Mouse (Mus musculus): Measurements from ENCODE around the gene St6gal1. TPM values are rescaled to one million over a fixed set of nuclear protein-coding genes. Genes with fewer than 3 reads are reported as not detected.
A peak's percentile ranks its signal among the peaks of the same experiment; 100 is the strongest.

The St6gal1 gene
- polyA plus RNA-seq, 1 experiment from 2014 or later: 34.9 TPM

DNA sequence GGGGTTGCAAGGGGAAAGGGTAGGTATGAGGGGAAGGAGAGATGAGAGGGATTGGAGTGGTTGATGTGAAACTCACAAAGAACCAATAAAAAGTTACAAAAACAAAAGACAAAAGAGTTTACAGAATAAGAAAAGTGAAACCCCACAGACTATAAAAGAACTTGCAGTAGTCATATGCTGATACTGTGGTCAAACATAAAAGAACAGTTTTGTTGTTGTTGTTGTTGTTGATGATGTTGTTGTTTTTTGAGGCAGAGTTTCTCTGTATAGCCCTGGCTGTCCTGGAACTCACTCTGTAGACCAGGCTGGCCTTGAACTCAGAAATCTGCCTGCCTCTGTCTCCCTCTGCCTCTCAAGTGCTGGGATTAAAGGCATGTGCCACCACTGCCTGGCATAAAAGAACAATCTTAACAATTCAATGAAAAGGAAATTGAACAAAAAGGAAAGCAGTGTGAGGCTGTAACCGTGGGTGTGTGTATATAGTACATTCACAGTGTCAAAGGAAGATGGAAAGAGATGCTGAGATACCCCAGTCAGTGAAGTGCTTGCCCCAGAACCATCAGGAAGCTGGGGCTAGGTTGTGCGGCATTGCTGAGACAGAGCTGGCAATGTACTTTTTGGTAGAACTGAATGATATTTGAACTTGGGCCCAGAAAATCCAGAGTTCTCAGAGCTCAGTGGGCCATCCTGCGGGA is 155.1 kb downstream of the St6gal1 start:
- Histone ChIP-seq H3K4me1 (ENCODE audit: control insufficient read depth, insufficient read depth, low read length) (no peaks in the 10 kb centered on the region), H3K9ac (replicated peaks; ENCODE audit: low read length) (no peak overlapping the region), H3K4me3 (ENCODE audit: low read depth, low read length) (no peak overlapping the region), H3K27me3 (ENCODE audit: control insufficient read depth, insufficient read depth, low read length) (no peaks in the 10 kb centered on the region), H3K4me2 (ENCODE audit: low read depth, low read length) (no peak overlapping the region), H3K9me3 (replicated peaks; ENCODE audit: control insufficient read depth, low read length) (no peaks in the 10 kb centered on the region), H3K36me3 (replicated peaks; ENCODE audit: control insufficient read depth, insufficient read depth, low read depth, low read length) (no peaks in the 10 kb centered on the region), H3K27ac (replicated peaks; ENCODE audit: low read depth, low read length) (no peak overlapping the region)
- 83% methylated on average over 3 of the region's 3 CpGs for WGBS
- ATAC-seq (replicated peaks; ENCODE audit: insufficient number of reproducible peaks, low FRiP score, low TSS enrichment, low read depth) (no peak), DNase-seq (ENCODE audit: low spot score) (no peak)

DNA sequence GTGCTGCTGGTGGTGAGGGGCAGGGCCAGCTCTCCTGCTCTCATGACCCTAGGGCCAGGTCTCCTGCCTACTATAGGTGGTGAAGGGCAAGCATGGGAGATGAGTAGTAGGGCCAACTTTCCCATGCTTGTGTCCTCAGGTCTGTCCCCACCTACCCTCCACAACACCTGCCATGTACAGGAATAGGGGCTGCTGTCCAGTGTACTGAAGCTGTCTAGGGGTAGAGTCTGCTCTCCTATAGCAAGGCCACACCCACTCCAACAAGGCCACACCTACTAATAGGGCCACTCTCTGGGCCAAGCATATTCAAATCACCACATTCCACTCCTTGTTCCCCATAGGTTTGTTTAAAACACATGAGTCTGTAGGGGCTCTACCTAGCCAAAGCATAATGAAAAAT is 159.8 kb downstream of the St6gal1 start:
- Histone ChIP-seq H3K4me2 (ENCODE audit: low read depth, low read length) (no peak overlapping the region), H3K36me3 (replicated peaks; ENCODE audit: control insufficient read depth, insufficient read depth, low read depth, low read length) (no peaks in the 10 kb centered on the region), H3K4me1 (ENCODE audit: control insufficient read depth, insufficient read depth, low read length) (no peaks in the 10 kb centered on the region), H3K4me3 (ENCODE audit: low read depth, low read length) (no peak overlapping the region), H3K9ac (replicated peaks; ENCODE audit: low read length) (no peak overlapping the region), H3K27ac (replicated peaks; ENCODE audit: low read depth, low read length) (no peak overlapping the region), H3K9me3 (replicated peaks; ENCODE audit: control insufficient read depth, low read length) (no peaks in the 10 kb centered on the region), H3K27me3 (ENCODE audit: control insufficient read depth, insufficient read depth, low read length) (no peaks in the 10 kb centered on the region)
- no peak for DNase-seq (ENCODE audit: low spot score)
- ATAC-seq (replicated peaks; ENCODE audit: insufficient number of reproducible peaks, low FRiP score, low TSS enrichment, low read depth): no peak

- Histone ChIP-seq H3K9me3 (replicated peaks; ENCODE audit: control insufficient read depth, low read length) (no peaks in the 10 kb centered on the region), H3K4me1 (ENCODE audit: control insufficient read depth, insufficient read depth, low read length) (no peaks in the 10 kb centered on the region), H3K36me3 (replicated peaks; ENCODE audit: control insufficient read depth, insufficient read depth, low read depth, low read length) (no peaks in the 10 kb centered on the region), H3K9ac (replicated peaks; ENCODE audit: low read length) (no peak overlapping the region), H3K27ac (replicated peaks; ENCODE audit: low read depth, low read length) (no peak overlapping the region), H3K27me3 (ENCODE audit: control insufficient read depth, insufficient read depth, low read length) (no peaks in the 10 kb centered on the region), H3K4me2 (ENCODE audit: low read depth, low read length) (no peak overlapping the region), H3K4me3 (ENCODE audit: low read depth, low read length) (no peak overlapping the region)
- WGBS: 88% methylated on average over 5 of the region's 5 CpGs
- no peak for ATAC-seq (replicated peaks; ENCODE audit: insufficient number of reproducible peaks, low FRiP score, low TSS enrichment, low read depth)
- DNase-seq (ENCODE audit: low spot score): no peak
Measured at GRCm38 (mm10) chr16:23397931-23398330, 173.4 kb downstream of the St6gal1 start.

- Histone ChIP-seq H3K4me3 (ENCODE audit: low read depth, low read length) (no peak overlapping the region), H3K27me3 (ENCODE audit: control insufficient read depth, insufficient read depth, low read length) (no peaks in the 10 kb centered on the region), H3K9me3 (replicated peaks; ENCODE audit: control insufficient read depth, low read length) (no peaks in the 10 kb centered on the region), H3K4me1 (ENCODE audit: control insufficient read depth, insufficient read depth, low read length) (no peaks in the 10 kb centered on the region), H3K9ac (replicated peaks; ENCODE audit: low read length) (no peak overlapping the region), H3K27ac (replicated peaks; ENCODE audit: low read depth, low read length) (no peak overlapping the region), H3K4me2 (ENCODE audit: low read depth, low read length) (no peak overlapping the region), H3K36me3 (replicated peaks; ENCODE audit: control insufficient read depth, insufficient read depth, low read depth, low read length) (no peaks in the 10 kb centered on the region)
- DNase-seq (ENCODE audit: low spot score) (no peak), ATAC-seq (replicated peaks; ENCODE audit: insufficient number of reproducible peaks, low FRiP score, low TSS enrichment, low read depth) (no peak)
- 47% methylated on average over 4 of the region's 4 CpGs for WGBS
Measured at GRCm38 (mm10) chr16:23401463-23401862, 176.9 kb downstream of the St6gal1 start.

DNA sequence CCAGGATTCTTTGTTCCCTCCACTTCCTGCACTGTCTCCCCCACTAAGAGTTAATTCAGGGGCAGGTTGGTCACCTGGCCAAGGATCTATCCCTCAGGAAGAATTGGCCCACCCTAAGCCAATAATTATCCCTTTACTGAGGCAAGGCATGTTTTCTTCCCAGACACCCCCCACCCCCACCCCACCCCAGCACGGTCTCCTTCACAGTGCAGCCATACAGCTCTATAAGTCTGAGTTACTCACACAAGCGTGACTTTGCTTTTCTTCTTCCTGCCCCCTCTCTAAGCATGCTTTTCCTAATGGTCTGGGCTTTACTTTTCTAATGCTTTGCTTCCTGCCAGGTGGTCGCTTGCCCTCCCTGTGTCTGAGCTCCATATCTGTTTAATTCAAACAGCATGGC is 177.4 kb downstream of the St6gal1 start:
- no peaks in the 10 kb centered on the region for H3K36me3 ChIP-seq (replicated peaks; ENCODE audit: control insufficient read depth, insufficient read depth, low read depth, low read length)
- DNase-seq (ENCODE audit: low spot score): peak; percentile 54
- no peak overlapping the region for H3K4me3 ChIP-seq (ENCODE audit: low read depth, low read length)
- H3K27me3 ChIP-seq (ENCODE audit: control insufficient read depth, insufficient read depth, low read length): no peaks in the 10 kb centered on the region
- WGBS: 25% methylated on average over 3 of the region's 3 CpGs
- no peaks in the 10 kb centered on the region for H3K4me1 ChIP-seq (ENCODE audit: control insufficient read depth, insufficient read depth, low read length)
- H3K9me3 ChIP-seq (replicated peaks; ENCODE audit: control insufficient read depth, low read length): no peaks in the 10 kb centered on the region
- ATAC-seq (replicated peaks; ENCODE audit: insufficient number of reproducible peaks, low FRiP score, low TSS enrichment, low read depth): peak; percentile 57; the same call in 1 of the 2 replicates
- H3K27ac ChIP-seq (replicated peaks; ENCODE audit: low read depth, low read length): no peak overlapping the region
- H3K4me2 ChIP-seq (ENCODE audit: low read depth, low read length): no peak overlapping the region
- H3K9ac ChIP-seq (replicated peaks; ENCODE audit: low read length): no peak overlapping the region

DNA sequence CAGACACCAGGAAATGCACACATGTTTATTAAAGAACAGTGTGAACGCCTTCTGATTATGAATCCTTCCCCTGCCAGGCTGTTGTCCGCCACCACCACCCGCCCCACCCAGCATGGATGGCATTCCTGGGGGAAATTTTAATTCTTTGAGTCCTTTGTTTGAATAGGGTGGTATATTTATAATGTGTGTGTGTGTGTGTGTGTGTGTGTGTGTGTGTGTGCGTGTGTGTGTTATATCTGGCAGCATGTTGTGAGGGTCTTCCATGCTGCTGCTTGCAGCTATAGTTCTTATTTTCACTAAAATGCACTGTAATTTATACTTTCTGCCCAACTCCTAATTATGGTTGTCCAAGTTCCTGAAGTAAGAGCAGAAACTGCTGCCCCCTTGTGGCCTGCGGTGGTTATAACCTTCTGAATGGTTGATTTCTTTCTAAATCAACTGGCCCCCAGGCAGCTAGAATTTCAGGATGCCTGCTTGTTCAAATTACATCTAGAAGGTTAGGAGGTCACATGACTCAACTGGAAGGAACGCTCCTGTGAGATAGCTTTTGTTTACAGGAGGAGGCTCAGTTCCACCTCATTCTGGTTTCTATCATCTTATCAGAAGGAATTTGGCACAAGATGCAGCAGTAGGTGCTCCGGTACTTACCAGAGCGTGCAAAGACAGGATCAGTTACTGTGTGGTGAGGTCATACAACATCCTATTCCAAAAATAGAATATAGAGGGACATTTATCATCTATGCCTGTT is 178.6 kb downstream of the St6gal1 start:
- H3K9me3 ChIP-seq (replicated peaks; ENCODE audit: control insufficient read depth, low read length): no peaks in the 10 kb centered on the region
- WGBS: 35% methylated on average over 8 of the region's 8 CpGs
- no peaks in the 10 kb centered on the region for H3K4me1 ChIP-seq (ENCODE audit: control insufficient read depth, insufficient read depth, low read length)
- peak; percentile 95 for DNase-seq (ENCODE audit: low spot score)
- H3K9ac ChIP-seq (replicated peaks; ENCODE audit: low read length): no peak overlapping the region
- no peaks in the 10 kb centered on the region for H3K36me3 ChIP-seq (replicated peaks; ENCODE audit: control insufficient read depth, insufficient read depth, low read depth, low read length)
- no peak overlapping the region for H3K4me2 ChIP-seq (ENCODE audit: low read depth, low read length)
- no peaks in the 10 kb centered on the region for H3K27me3 ChIP-seq (ENCODE audit: control insufficient read depth, insufficient read depth, low read length)
- ATAC-seq (replicated peaks; ENCODE audit: insufficient number of reproducible peaks, low FRiP score, low TSS enrichment, low read depth): 0 out of 2 replicates have a peak, but pooled peaks have one; percentile 45
- H3K4me3 ChIP-seq (ENCODE audit: low read depth, low read length): no peak overlapping the region
- no peak overlapping the region for H3K27ac ChIP-seq (replicated peaks; ENCODE audit: low read depth, low read length)

Other genes with a start within 250 kb of the St6gal1 start
- gene Kng2, start 195.3 kb upstream of the St6gal1 start, polyA plus RNA-seq (2014; fragmentation: Nextera tagmentation; extraction: Ambion mirVana): not detected in 2 replicates
- gene Kng1, start 166.9 kb upstream of the St6gal1 start, polyA plus RNA-seq (2014; fragmentation: Nextera tagmentation; extraction: Ambion mirVana): not detected in 2 replicates
- 278 and 280 TPM in 2 replicates for gene Eif4a2, start 117.3 kb upstream of the St6gal1 start, polyA plus RNA-seq (2014; fragmentation: Nextera tagmentation; extraction: Ambion mirVana)
- gene Rfc4, start 97.0 kb upstream of the St6gal1 start, polyA plus RNA-seq (2014; fragmentation: Nextera tagmentation; extraction: Ambion mirVana): 235 and 245 TPM in 2 replicates
- 0.17 TPM in 1 of 2 replicates, not detected in the other for gene Adipoq, start 78.2 kb upstream of the St6gal1 start, polyA plus RNA-seq (2014; fragmentation: Nextera tagmentation; extraction: Ambion mirVana)
- gene Rtp1, start 204.4 kb downstream of the St6gal1 start, polyA plus RNA-seq (2014; fragmentation: Nextera tagmentation; extraction: Ambion mirVana): 0.68 TPM in 1 of 2 replicates, not detected in the other

All from embryonic facial prominence, embryonic 11.5 days (tissue).